Mouse (Mus musculus): Measurements from ENCODE around the gene Plekhn1.

The Plekhn1 gene

GRCm38 (mm10) chr4:156234701-156235213 lies at the start of gene Plekhn1:
Gene Plekhn1, minus strand, starts transcription at chr4:156234857.
- DNase-seq (ENCODE audit: low read depth, low spot score), result peak; percentile 68

GRCm38 (mm10) chr4:156255078-156255839 lies 20.6 kb upstream of the Plekhn1 start, which contains the start of gene Samd11:
Gene Samd11, minus strand, starts transcription at chr4:156255657.
- no peak for DNase-seq (ENCODE audit: low read depth, low spot score)

GRCm38 (mm10) chr4:156254361-156255077 lies 19.9 kb upstream of the Plekhn1 start:
- DNase-seq (ENCODE audit: low read depth, low spot score), result no peak

GRCm38 (mm10) chr4:156253043-156253442 lies 18.4 kb upstream of the Plekhn1 start:
- DNase-seq (ENCODE audit: low read depth, low spot score), result no peak

- no peak for DNase-seq (ENCODE audit: low read depth, low spot score)
Measured at GRCm38 (mm10) chr4:156252619-156253018, 18.0 kb upstream of the Plekhn1 start.

- no peak for DNase-seq (ENCODE audit: low read depth, low spot score)
Measured at GRCm38 (mm10) chr4:156252140-156252539, 17.5 kb upstream of the Plekhn1 start.

- no peak for DNase-seq (ENCODE audit: low read depth, low spot score)
Measured at GRCm38 (mm10) chr4:156251081-156251480, 16.4 kb upstream of the Plekhn1 start.

- no peak for DNase-seq (ENCODE audit: low read depth, low spot score)
Measured at GRCm38 (mm10) chr4:156249567-156249966, 14.9 kb upstream of the Plekhn1 start.

- no peak for DNase-seq (ENCODE audit: low read depth, low spot score)
Measured at GRCm38 (mm10) chr4:156236651-156237447, 2.2 kb upstream of the Plekhn1 start.

GRCm38 (mm10) chr4:156235808-156236533 lies 1.3 kb upstream of the Plekhn1 start, which contains the start of gene Noc2l:
Gene Noc2l, plus strand, starts transcription at chr4:156236010.
- DNase-seq (ENCODE audit: low read depth, low spot score), result peak; percentile 92

GRCm38 (mm10) chr4:156235360-156235770 lies 708 bp upstream of the Plekhn1 start:
- peak; percentile 75 for DNase-seq (ENCODE audit: low read depth, low spot score)

GRCm38 (mm10) chr4:156234021-156234501 lies 596 bp downstream of the Plekhn1 start:
- DNase-seq (ENCODE audit: low read depth, low spot score), result no peak

GRCm38 (mm10) chr4:156228393-156229024 lies 6.1 kb downstream of the Plekhn1 start:
- no peak for DNase-seq (ENCODE audit: low read depth, low spot score)

- DNase-seq (ENCODE audit: low read depth, low spot score), result no peak
Measured at GRCm38 (mm10) chr4:156227752-156228392, 6.8 kb downstream of the Plekhn1 start.

GRCm38 (mm10) chr4:156224276-156224675 lies 10.4 kb downstream of the Plekhn1 start:
- DNase-seq (ENCODE audit: low read depth, low spot score), result no peak

GRCm38 (mm10) chr4:156219936-156220335 lies 14.7 kb downstream of the Plekhn1 start:
- no peak for DNase-seq (ENCODE audit: low read depth, low spot score)

GRCm38 (mm10) chr4:156217838-156218237 lies 16.8 kb downstream of the Plekhn1 start:
- no peak for DNase-seq (ENCODE audit: low read depth, low spot score)

GRCm38 (mm10) chr4:156217022-156217669 lies 17.5 kb downstream of the Plekhn1 start:
- DNase-seq (ENCODE audit: low read depth, low spot score), result no peak

GRCm38 (mm10) chr4:156216196-156216595 lies 18.5 kb downstream of the Plekhn1 start:
- no peak for DNase-seq (ENCODE audit: low read depth, low spot score)
